Mouse (Mus musculus): Measurements from ENCODE around the gene Ikzf1.

DNA sequence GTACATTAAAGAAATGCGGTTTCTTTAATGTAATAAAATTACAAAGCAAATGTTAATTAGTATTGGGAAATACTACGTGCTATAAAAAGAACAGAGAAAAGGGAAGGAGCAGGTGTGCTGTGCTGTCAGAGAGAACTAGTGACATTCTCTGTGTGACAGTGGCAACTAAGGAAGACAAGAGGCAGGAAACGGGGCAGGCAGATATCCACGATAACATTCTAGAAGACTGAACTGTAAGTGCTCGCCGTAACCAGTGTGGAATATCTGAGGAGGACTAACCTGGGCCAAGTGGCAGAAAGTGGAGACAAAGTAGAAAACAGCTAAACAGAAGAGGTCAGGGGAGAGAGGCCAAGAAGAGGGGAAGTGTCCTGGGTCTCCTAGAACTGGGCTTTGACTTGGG lies 5.8 kb upstream of the Ikzf1 start:
- no peak for TF ChIP-seq POLR2A (IDR thresholded peaks at IDR 0.05; ENCODE audit: low read depth, low read length)
- TF ChIP-seq CTCF (IDR thresholded peaks at IDR 0.05; ENCODE audit: extremely low read depth, insufficient read length, insufficient replicate concordance, low read depth, low read length), result no peak

Data from small intestine, adult 2 months (tissue).